Mouse (Mus musculus) liver, postnatal 0 days (tissue): ENCODE measurements around the gene Macrod1.

Source experiments
- CTCF ChIP-seq: sonication (generic); IDR thresholded peaks from 2 replicates; pipeline ENCODE4 v1.5.1; 2016; ENCODE audit warnings: antibody characterized with exemption, low read depth
- EP300 ChIP-seq: IDR thresholded peaks from 2 replicates; pipeline ENCODE4 v1.6.1; 2016; ENCODE audit warnings: antibody characterized with exemption, low read depth, mild to moderate bottlenecking

DNA sequence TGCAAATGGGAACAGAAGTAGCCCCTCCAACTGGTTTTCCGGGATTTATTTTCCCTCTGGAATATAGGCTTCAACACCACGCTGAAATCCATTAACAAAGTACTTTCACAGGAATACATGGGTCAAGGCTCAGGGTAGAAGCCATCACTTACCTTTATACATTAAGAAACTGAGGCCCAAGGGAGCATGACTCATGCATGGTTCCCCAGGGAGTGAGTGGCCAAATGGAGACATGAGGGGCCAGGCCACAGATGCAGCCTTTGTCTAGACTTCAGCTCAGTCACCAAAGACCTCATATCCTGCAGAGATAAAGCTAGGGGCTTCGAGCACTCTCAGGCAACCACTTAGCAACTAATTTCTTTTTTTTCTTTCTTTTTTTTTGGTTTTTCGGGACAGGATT is 180.1 kb downstream of the Macrod1 start:
- TF ChIP-seq CTCF, result no peak
- no peak for TF ChIP-seq EP300
